Mouse (Mus musculus) urinary bladder, postnatal 10 days (tissue): ENCODE measurements around the gene March1.

Experiments used
- DNase-seq: peaks from one replicate; pipeline ENCODE4 v3.0.0; 2022; ENCODE audit warnings: low spot score

The March1 gene

DNA sequence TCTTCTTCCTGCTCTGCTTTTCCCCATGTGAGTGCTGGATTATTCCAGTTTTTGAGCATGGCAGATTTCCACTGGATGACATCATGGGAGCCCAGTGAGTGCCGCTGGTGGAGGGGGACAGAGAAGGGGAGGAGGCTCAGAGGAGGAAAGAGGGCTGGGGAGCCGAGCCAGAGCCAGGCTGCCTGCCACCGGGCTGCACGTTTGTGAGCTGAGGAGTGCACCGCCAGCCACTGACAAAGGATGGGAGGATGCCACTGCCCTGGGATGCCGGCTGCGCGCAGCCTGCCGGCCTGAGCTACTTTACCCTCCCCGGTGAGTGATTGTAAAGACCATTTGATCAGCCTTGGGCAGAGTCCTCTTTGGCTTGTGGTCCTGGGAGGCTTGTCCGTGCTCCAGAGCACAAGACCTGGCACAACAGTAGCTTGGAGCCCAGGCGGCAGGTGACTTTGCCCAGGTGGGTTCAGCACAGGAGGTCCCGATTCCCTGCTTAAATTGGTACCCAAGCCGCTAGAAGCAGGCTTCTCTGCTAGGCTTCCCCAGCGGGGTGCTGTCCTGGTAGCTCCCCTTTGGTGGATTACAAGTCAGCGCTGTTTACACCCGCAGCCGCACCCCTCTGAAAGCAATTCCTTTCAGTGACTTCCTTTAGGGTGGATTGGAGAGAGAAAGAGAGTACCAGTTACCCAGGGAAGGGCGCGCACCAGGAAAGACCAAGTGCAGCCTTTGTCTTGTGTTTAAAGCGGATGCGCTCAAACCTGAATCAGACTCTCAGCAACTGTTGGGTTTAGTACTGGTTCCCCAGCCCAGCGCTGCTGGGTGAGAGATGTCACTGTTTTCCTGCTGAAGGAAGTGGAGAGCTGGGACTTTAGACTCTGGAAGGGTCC, at the start of gene March1:
Gene March1, plus strand, starts transcription at position 30 of the 881 bp plus-strand sequence.
- DNase-seq = no peak

DNA sequence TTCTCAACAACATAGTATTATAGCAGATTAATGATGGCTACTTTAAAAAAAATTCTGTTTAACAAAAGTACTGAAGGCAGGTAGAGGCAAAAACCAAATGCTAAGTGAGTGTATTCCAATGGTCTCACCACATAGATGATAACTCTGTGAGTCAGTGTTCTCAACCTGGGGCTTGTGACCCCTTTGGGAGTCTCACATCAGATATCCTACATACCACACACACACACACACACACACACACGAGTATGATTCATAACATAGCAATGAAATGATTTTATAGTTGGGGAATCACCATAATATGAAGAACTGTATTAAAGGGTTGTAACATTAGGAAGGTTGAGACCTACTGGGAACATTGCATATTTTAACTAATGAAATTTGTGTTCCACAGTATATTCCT, 30.8 kb upstream of the March1 start:
- DNase-seq = no peak

DNA sequence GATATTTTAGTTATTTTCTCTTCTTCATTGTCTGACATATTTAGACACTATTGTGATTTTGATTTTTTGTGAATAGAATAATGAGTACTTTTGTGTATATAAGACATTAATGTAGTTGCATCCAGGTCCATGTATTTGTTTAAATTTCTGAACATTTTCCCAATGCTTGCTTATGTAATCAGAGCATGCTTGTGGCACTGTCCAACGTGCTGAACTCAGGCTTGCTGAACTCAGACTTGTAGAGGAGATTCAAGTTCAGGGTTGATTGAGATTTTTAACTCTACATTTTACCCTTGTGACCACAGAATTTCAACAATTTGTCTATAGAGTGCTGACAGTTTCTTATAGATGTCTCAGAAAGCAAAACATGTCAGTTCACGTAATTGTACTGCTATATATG, 14.5 kb upstream of the March1 start:
- DNase-seq = no peak

DNA sequence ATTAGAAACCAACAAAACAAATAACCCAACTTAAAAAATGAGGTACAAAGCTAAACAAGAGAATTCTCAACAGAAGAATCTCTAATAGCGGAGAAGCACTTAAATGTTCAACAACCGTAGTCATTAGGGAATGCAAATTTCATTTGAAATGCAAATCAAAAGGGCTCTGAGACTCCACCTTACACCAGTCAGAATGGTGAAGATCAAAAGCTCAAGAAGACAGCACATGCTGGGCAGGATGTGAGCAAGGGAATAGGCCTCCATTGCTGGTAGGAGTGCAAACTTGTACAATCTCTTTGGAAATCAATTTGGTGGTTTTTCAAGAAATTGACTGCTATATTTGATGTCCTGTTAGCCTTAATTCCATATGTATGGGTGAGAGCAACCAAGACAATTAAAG, 8.2 kb upstream of the March1 start:
- no peak for DNase-seq

DNA sequence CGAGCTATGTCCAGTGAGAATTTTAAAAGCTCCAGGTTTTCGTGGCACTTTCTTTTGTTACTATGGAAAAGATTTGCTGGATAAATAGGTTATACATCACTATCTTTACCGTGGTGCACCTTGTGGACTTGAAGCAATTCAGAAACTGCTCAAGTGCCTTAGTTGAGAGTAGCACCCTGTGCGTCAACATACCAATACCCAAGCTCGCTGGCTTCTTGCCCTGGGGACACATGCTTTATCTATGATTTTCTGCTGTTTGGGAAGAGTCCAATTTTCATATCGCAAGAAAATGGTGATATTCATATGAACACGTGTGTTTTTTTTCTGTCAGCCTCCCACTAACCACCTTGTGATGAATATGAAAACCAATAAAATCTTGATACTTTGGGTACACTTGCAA, 1.3 kb downstream of the March1 start:
- no peak for DNase-seq

DNA sequence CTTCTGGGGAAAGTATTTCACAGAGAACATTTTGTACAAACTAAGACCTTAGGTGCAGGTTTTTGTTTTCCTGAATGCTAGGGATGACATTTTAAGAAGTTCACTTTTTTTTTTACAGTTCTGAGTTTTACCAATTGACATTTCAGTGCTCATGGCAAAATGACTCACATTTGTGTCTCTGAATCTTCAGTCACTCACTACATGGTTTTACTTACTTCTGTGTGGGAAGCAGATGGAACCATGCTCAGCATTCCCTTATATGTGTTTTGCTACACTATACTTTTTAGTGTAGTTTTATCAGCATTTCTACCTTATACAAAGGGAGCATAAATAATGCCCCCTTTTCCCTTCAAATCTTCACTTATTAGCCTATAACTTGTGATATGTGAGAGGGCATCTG, 27.2 kb downstream of the March1 start:
- no peak for DNase-seq

DNA sequence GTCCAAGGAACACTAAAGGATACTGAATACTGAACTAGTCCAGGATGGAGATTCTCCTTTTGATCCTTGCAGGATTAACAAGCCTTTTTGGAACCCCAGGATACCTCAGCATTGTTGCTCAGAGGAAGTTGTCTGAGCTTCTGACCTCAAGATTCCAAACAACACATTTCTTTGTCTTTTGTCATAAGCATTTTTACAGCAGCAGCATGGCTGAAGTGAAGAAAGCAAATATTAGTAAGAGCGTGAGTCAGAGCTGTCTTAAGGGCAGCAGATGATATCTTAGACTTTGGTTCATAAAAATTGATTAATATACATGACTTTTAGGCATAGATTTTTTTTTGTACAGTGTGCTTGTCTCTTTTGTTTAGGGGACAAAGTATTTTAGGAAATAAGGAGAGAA, 27.8 kb downstream of the March1 start:
- DNase-seq = no peak

DNA sequence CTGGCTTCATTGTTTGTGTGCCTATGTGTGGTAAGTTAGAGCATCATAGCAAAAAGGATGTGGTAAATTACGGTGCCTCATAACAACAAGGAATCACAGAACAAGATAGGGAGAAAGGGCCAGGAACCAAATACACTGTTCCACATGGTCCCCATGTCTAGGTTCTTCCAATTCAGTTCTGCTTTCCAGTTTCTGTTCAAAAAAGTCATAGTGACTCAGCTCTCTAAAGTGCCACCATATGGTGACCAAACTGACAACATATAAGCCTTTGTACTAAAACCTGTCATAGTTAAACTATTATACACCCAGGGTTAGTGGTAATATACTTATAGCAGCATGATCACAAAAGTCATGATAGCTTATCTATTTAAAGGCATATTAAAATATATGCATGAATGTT, 28.2 kb downstream of the March1 start:
- DNase-seq = no peak

DNA sequence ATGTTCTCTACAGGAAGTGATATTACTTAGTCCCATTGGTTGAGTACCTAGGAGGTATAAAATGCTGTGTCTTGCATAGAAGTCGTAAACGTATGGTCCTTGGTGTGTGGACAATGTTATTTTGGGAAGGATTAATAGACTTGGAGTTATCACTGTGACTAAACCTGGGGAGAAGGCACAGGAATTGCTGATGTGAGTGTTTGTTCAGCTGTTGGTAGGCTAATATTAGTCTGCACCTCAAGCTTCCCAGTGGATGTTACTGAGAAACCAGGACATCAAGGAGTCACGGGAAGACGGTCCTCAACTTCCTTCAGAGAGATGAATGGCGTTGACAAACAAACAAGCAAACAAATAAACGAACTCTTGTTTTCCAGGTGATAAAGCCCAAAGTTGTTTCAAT, 38.2 kb downstream of the March1 start:
- DNase-seq = no peak

DNA sequence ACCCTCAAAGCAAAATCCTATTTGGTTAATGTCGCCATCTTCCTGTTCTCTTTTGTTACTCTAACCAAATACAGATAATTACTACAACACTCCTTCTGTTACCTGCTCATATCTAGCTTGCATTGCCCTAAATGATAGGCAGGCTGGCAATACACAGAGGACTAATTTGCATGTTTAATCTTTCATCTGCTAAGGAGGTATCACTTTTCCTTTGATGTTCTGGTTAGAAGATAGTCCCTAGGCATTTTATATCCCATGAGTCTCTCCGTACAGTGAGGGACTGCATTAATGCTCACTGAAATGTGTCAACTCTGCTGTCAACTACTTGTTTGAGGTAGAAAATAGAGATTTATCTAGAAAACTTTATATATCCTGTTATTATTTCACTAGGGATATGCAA, 44.2 kb downstream of the March1 start:
- DNase-seq = no peak

DNA sequence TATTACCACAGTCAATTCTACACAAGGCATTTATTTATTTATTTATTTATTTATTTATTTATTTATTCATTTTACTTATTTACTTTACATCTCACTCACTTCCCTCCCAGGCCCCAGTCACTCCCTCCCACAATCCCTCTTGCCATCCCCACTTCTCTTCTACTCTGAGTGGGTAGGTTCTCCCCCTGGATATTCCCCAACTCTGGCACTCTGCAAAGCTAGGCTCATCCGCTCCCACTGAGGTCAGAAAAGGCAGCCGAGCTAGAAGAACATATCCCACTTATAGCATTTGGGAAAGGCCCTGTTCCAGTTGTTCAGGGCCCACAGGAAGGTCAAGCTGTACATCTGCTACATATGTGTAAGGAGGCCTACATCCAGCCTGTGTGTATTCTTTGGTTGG, 48.1 kb downstream of the March1 start:
- no peak for DNase-seq

DNA sequence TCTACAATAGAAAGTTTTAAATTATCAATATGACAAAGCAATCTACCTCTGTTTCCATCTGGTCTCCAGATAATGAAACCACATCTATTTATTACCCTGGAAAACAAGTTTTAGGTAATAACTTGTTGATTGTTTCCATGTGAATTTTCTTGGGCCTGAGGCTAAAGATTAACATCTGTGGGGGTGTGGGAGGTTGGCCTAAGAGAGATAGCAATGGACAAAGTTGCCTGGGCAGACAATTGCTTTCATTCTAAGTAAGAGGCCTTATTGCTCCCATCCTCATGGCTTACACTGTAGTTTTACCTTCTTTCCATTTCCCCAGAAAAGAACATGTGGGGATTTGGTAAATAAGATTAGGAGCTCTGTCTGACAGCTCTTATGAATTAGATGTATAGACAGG, 125.4 kb downstream of the March1 start:
- DNase-seq = no peak

DNA sequence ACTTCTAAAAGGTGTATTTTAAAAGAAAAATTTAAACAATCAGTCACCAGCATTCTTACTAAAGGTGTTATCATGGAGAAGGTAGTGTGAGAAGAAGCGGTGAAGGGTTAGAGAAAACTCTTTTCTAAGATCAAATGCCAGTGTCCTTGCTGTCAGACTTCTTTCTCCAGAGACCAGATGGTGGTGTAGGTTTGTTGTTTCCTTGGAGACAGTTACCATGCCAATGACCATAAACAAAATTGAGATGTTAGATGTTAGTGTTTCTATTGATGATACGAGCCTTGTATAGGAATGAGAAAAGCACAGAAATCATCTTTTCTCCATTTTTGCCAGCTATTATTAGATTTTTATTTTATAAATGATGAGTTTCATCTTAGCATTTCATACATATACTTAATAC, 158.1 kb downstream of the March1 start:
- no peak for DNase-seq

DNA sequence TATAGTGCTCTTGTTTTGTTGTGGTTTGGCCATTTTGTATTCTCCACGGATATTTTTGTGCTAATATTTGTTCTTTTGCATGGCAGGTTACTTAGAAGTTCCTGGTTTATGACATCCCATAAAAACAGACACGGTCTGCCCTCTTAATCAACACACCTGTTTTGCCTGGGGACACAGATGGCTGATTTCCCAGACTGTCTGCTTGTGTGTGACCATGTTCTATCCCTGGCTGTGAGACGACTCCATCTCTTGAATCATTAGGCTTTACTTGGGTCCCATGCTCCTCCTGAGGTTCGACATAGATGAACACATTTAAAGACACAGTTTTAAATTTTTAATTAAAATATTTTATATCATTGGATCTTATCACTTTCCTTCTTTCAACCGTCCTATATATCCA, 163.5 kb downstream of the March1 start:
- DNase-seq = no peak

DNA sequence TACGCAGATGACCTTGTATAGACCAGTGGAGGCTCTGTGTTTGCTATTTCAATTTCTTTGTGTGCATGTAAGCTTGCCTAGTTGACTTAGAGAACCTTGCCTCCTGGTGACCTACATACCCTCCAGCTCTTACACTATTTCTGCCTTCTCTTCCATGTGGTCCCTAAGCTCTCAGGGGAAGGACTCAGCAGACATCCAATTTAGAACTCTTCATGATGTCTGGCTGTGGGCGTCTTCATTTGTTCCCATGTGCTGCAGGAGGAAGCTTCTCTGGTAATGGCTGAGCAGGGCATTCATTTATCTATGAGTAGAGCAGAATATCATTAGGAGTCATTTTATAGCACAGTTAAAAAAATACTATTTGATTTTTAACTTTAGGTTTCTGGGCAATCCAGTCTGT, 195.3 kb downstream of the March1 start:
- DNase-seq = no peak

DNA sequence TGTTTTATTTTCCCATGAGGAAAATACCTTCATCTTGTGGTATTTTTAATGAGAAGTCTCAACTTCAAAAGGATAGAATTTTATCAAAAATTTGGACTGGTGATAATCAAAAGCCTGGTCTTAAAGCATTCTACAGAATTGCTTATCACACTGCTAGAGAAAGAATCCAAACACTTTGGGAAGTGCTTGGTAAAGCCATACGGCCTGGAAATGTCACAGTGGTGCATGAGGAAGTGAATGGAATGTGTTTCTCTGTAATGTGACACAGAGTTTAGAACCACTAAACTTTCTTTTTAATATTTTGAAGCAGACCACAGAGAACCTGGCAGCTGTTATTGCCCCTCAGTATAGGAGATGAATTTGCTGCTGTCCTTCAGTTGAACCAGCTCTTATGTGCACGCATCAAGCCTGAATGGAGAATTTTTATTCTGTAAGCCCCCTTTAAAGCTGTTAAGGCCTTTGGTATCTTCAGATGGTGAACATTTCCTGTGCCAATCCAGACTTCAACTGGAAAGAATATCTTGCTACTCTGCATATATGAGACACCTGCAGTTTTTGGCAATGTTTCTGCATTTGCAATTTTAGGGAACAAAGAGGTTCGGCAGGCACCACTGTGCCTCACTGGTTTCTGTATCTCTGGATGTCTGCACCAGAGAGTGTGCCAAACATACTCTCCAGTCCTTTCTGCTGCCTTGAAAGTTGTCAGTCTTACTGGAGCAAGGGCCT, 304.8 kb downstream of the March1 start:
- no peak for DNase-seq

DNA sequence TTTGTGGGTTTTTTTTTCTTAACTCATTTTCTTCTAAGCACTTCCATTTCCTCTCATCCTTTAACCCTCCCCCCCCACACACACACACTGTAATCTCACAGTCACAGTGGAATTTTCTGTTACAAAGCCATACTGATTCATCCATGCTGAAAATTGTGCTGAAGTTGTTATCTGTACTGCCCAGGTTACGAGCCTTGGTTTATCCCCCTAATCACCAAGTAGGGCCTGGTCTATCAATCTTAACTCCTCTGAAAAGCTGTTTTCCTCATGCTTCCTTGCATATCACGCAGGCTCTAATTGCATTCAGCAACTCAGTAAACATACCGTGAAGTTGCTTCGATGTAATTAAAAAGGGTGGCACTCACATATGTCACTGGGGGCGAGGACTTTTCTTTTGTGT, 339.2 kb downstream of the March1 start:
- no peak for DNase-seq

DNA sequence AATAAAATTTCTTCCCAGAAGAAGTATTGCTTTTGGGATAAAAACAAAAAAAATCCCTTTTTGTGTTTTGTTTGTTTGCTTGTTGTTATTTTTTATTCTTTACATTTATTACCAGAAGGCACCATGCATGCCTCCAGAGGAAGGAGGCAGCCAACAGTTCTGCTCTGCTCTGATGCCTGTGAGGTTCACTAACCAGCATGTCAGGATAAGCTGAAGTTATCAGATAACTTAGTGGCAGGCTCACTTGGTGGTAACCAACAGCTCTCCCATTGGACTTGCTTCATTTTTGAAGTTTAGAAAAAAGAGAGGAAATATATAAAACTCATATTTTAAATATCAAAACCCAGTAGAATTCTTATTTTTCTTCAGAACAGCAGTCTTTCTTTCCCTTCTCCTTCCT, 339.8 kb downstream of the March1 start:
- DNase-seq = no peak

DNA sequence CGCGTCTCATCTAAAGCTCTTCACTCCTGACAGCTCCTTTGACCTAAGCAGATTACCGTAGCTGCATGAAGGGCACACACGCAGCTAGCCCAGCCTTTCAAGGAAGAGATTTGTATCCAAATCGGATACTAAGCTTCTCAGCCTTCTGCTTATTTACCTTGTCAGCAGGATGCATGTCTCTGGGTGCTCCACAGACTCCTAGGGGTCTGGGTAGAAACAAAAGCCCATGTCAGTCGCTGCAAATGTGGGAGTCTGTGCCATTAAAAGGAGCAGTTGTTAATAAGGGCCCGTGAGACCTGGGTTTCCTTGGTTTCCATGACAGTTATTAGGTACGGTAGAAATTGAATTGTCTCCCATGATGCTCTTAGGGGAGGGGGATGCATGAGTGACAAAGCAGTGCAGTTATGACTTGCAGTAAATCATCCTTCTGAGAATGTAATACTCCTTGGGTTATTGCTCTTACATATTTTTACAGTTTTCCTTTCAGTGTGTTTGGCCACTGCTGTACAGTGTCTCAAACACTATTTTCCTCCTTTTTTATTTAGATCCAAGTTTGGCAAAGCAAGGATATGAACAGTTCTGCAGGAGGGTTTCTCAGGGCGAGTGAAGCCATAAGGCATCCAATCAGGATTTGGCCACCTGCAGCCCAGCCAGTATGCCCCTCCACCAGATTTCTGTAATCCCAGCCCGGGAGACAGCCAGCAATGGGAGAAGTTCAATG, 349.0 kb downstream of the March1 start:
- DNase-seq = no peak

DNA sequence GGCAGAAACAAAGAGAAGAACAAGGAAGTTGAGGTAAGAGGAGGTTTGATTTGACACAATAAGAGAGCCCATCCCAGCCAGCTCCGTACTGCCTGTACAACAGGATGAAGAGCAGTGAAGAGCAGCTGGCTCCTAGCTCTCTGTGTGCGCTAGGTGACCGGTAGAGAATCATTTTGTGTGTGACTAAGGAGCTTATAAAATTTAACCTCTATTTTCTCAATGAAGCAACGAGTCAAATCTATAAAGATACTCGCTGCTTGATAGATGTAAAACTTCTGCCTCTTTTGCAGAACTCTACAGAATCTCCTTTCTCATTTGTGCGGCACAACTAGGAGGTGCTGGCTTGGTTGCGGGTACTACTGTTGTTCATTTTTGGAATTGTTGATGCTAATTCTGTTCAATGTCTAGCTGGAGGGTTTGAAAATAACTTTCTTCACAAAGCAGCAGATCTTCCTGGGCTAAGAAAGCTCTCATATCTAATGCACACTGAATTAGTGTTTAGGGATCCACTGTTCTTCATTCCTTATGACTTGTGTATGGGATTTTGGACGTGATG, 349.6 kb downstream of the March1 start:
- DNase-seq = no peak

DNA sequence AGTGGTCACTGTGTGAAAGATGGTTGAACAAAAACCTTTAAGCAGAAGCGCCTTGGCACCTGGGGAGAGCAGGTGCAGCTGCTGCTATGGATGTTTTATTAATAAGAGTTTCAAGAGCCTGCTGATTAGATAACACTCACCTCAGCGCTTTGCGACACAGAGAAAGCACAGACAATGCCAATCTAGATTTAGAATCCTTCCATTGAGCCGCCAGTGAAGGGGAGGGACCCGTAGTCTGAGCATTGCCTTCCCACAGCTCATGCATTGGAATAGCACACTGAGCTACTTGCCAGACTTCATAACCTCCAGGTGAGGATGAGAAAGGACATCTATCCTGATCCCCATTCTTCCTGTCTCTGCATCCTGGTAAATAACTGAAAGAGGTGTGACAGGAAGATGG, 359.2 kb downstream of the March1 start:
- no peak for DNase-seq

DNA sequence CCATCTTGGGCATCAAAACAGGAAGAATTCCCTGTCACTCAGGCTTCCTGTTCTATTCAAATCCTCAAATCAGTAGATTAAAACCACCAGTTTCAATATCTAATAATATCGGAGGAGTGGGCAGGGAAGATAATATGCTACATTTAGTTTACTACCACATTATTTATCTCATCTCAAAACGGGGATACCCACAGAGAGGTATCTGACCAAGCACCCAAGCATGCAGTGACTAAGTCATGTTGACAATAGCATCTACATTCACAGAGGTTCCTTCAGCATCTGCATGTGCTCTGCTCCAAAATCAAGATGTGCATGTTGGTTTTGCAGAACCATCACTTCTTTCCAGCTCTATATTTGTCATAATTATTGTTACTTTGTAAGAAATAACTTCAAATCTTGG, 364.3 kb downstream of the March1 start:
- no peak for DNase-seq

DNA sequence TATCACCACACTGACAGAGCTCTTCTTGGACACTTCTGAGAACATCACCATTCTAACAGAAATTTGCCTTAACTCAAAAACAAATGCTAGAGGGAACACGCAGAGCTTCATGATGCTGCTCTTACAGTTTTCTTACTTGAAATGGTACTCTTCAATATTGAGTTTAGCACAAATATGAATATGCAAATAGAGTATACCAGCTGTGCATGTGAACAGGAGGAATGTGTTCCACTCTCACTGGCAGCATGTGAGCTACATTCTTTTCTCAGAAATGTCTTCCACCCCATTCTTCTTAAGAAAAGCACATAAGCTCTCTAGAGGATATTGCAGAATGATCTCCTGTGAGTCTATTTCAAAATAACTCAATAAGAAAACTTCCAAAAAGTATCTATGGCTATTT, 370.0 kb downstream of the March1 start:
- DNase-seq = no peak
